18 mouse cellular contexts compared by ENCODE assay signal in genomic region chr7:141374399-141374798, GRCm38 (mm10). TPM values are rescaled to one million over a fixed set of nuclear protein-coding genes. Genes with fewer than 3 reads are reported as not detected.
"Had no signal": no experiment of that assay in that cellular context is flagged by ENCODE, and none has a peak within 500 bp of the region (broad histone marks: within the 10 kb centered on the region; RNA-seq: fewer than 3 reads in every experiment).

No protein-coding gene starts in this region.

- H3K27ac ChIP-seq: lung, embryonic 15.5 days; macrophage; midbrain, embryonic 13.5 days; midbrain, embryonic 15.5 days; neural tube, embryonic 12.5 days; stomach, embryonic 15.5 days; stomach, postnatal 0 days had no signal

- H3K27me3 ChIP-seq: lung, embryonic 15.5 days; midbrain, embryonic 13.5 days; midbrain, embryonic 15.5 days; neural tube, embryonic 12.5 days; stomach, embryonic 15.5 days had no signal

- DNase-seq: lung, adult 2 months; lung, postnatal 14 days; lung, postnatal 36 days; right cerebral cortex, postnatal 14 days; thymus, adult 18-20 months; thymus, postnatal 14 days; thymus, postnatal 36 days had no signal

- H3K36me3 ChIP-seq: lung, embryonic 15.5 days; midbrain, embryonic 13.5 days; midbrain, embryonic 15.5 days; neural tube, embryonic 12.5 days; stomach, embryonic 15.5 days had no signal

- H3K4me1 ChIP-seq: midbrain, embryonic 13.5 days; midbrain, embryonic 15.5 days; neural tube, embryonic 12.5 days; stomach, embryonic 15.5 days had no signal

- H3K4me2 ChIP-seq: lung, embryonic 15.5 days; midbrain, embryonic 11.5 days; midbrain, embryonic 13.5 days; midbrain, embryonic 15.5 days; neural tube, embryonic 12.5 days; stomach, embryonic 15.5 days had no signal

- ATAC-seq: lung, postnatal 0 days; midbrain, embryonic 13.5 days; midbrain, embryonic 15.5 days had no signal

- H3K9me3 ChIP-seq: lung, embryonic 15.5 days; midbrain, embryonic 13.5 days; midbrain, embryonic 15.5 days; neural tube, embryonic 12.5 days; stomach, embryonic 15.5 days had no signal

- H3K4me3 ChIP-seq: lung, embryonic 15.5 days; midbrain, embryonic 13.5 days; midbrain, embryonic 15.5 days; neural tube, embryonic 12.5 days; stomach, embryonic 15.5 days had no signal

- H3K9ac ChIP-seq: lung, embryonic 15.5 days; midbrain, embryonic 13.5 days; midbrain, embryonic 15.5 days; neural tube, embryonic 12.5 days; stomach, embryonic 15.5 days had no signal

RNA-seq across cellular contexts. Expression of gene Eps8l2, which starts 35.7 kb away (rescaled TPM):
- total RNA-seq: megakaryocyte, adult 5-6 weeks; monocyte, adult 5-6 weeks had no signal
- polyA plus RNA-seq: macrophage had no signal
